Mouse (Mus musculus) urinary bladder, postnatal 10 days (tissue): ENCODE measurements around the gene Rnf133.

Source experiments
- DNase-seq: peaks from one replicate; pipeline ENCODE4 v3.0.0; 2022; ENCODE audit warnings: low spot score

Gene Rnf133

GRCm38 (mm10) chr6:23650205-23650604 is at the start of gene Rnf133:
TSS of gene Rnf133 (minus strand) at chr6:23650305.
- no peak for DNase-seq

GRCm38 (mm10) chr6:23678172-23678571 is 28.1 kb upstream of the Rnf133 start:
- no peak for DNase-seq

GRCm38 (mm10) chr6:23655036-23655435 is 4.9 kb upstream of the Rnf133 start, which contains the start of gene Rnf148:
TSS of gene Rnf148 (minus strand) at chr6:23655136.
- DNase-seq, result no peak

GRCm38 (mm10) chr6:23648732-23649131 is 1.4 kb downstream of the Rnf133 start:
- DNase-seq, result no peak

- DNase-seq, result no peak
Observed at GRCm38 (mm10) chr6:23647627-23648247, 2.4 kb downstream of the Rnf133 start.

- no peak for DNase-seq
Observed at GRCm38 (mm10) chr6:23637081-23637480, 13.0 kb downstream of the Rnf133 start.

- no peak for DNase-seq
Observed at GRCm38 (mm10) chr6:23635208-23635607, 14.9 kb downstream of the Rnf133 start.

- DNase-seq, result no peak
Observed at GRCm38 (mm10) chr6:23634016-23634415, 16.1 kb downstream of the Rnf133 start.

- DNase-seq, result no peak
Observed at GRCm38 (mm10) chr6:23630465-23630864, 19.6 kb downstream of the Rnf133 start.
